In the genomic region with DNA sequence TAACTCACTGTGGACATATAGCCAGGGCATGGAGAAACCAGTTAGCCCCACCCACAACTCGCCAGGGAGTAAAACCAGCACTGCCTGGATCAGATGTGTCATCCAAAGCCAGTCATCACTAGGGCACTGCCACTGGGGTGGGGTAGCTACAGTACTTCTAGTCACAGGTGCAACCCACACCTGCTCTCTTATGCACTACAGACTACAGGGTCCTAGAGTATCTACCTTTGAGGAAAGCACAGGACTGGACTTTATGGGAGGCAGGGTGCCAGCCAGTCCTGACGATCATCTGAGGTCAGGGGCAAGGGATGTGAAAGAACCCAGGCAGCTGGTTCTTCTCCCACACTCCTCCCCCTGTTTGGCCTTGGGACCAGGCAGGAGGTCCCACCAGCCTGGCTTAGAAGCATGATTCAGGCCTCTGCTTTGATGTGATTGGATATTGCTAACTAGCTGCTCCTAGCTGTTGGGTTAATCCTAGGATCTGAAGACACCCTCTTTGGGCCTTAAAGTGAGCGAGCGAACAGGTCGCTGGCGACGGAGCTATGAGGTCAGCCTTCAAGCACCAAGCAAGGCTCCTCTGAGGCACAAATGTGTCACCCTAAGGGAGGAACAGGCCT, we compare ENCODE assay signal across 8 mouse cellular contexts. TPM values are rescaled to one million over a fixed set of nuclear protein-coding genes. Genes with fewer than 3 reads are reported as not detected.
DNase-seq lines count a peak whose midpoint lies in the region; ATAC-seq and TF ChIP-seq lines count a peak whose summit lies in the region.

No protein-coding gene starts in this region.

- H3K9me3 ChIP-seq in forebrain, postnatal 0 days (ENCODE audit: low read length): no peaks in the 10 kb centered on the region
- H3K9me3 ChIP-seq in intestine, embryonic 15.5 days: no peaks in the 10 kb centered on the region
- H3K9me3 ChIP-seq in lung, embryonic 14.5 days (ENCODE audit: low read depth, low read length): no peaks in the 10 kb centered on the region

- H3K4me2 ChIP-seq in forebrain, postnatal 0 days (ENCODE audit: low read depth): peak overlapping the region; percentile 57
- H3K4me2 ChIP-seq in intestine, embryonic 15.5 days (replicated peaks): peak overlapping the region; percentile 73
- H3K4me2 ChIP-seq in lung, embryonic 14.5 days: peak overlapping the region; percentile 80

- peak overlapping the region; percentile 37; the same call in 1 of the 2 replicates for H3K9ac ChIP-seq in forebrain, postnatal 0 days
- H3K9ac ChIP-seq in intestine, embryonic 15.5 days: peak overlapping the region; percentile 59
- peak overlapping the region; percentile 69 for H3K9ac ChIP-seq in lung, embryonic 14.5 days

- H3K36me3 ChIP-seq in forebrain, postnatal 0 days (ENCODE audit: insufficient read depth): peaks cover 6% of the 10 kb centered on the region
- peaks cover 15% of the 10 kb centered on the region for H3K36me3 ChIP-seq in intestine, embryonic 15.5 days
- peaks cover 27% of the 10 kb centered on the region for H3K36me3 ChIP-seq in lung, embryonic 14.5 days (ENCODE audit: insufficient read depth)

- WGBS in forebrain, postnatal 0 days: 24% methylated on average over 7 of the region's 7 CpGs
- 14% methylated on average over 7 of the region's 7 CpGs for WGBS in intestine, embryonic 15.5 days
- 9% methylated on average over 7 of the region's 7 CpGs for WGBS in lung, embryonic 14.5 days

- 0 out of 2 replicates have a peak, but pooled peaks have one; percentile 7 for ATAC-seq in frontal cortex, adult (ENCODE audit: low TSS enrichment)
- no peak for ATAC-seq in forebrain, postnatal 0 days
- ATAC-seq in intestine, embryonic 15.5 days: peak; percentile 26
- no peak; the same call in 1 of the 2 replicates for ATAC-seq in lung, embryonic 14.5 days (ENCODE audit: insufficient read depth)

- no peak for DNase-seq in frontal cortex, postnatal 36 days (ENCODE audit: low spot score in 2 of 2)
- DNase-seq in adrenal gland, postnatal 25 days: peak; percentile 65
- peak; percentile 11 for DNase-seq in forebrain, postnatal 0 days
- peak; percentile 55 for DNase-seq in lung, embryonic 14.5 days
- DNase-seq in ovary, postnatal 14 days (ENCODE audit: low spot score): peak; percentile 44
- DNase-seq in thymus, postnatal 14 days: no peak

- H3K4me1 ChIP-seq in forebrain, postnatal 0 days (ENCODE audit: insufficient read depth): peaks cover 8% of the 10 kb centered on the region; the same call in 1 of the 2 replicates
- H3K4me1 ChIP-seq in intestine, embryonic 15.5 days (replicated peaks): peaks cover 18% of the 10 kb centered on the region
- peaks cover 14% of the 10 kb centered on the region for H3K4me1 ChIP-seq in lung, embryonic 14.5 days (ENCODE audit: insufficient read depth)

- no peaks in the 10 kb centered on the region for H3K27me3 ChIP-seq in forebrain, postnatal 0 days (ENCODE audit: insufficient read depth, low read length)
- H3K27me3 ChIP-seq in intestine, embryonic 15.5 days (replicated peaks): no peaks in the 10 kb centered on the region
- no peaks in the 10 kb centered on the region for H3K27me3 ChIP-seq in lung, embryonic 14.5 days (ENCODE audit: insufficient read depth, low read length)

- H3K4me3 ChIP-seq in forebrain, postnatal 0 days (ENCODE audit: low read depth, low read length): peak overlapping the region; percentile 31
- peak overlapping the region; percentile 46 for H3K4me3 ChIP-seq in intestine, embryonic 15.5 days (replicated peaks)
- H3K4me3 ChIP-seq in lung, embryonic 14.5 days (ENCODE audit: low read depth, low read length): peak overlapping the region; percentile 49

- TF ChIP-seq CTCF in forebrain, postnatal 0 days (IDR thresholded peaks at IDR 0.05; ENCODE audit: low read depth): no peak
- no peak for TF ChIP-seq CTCF in lung, embryonic 14.5 days (IDR thresholded peaks at IDR 0.05; ENCODE audit: low read depth)

- H3K27ac ChIP-seq in forebrain, postnatal 0 days (ENCODE audit: low read depth, low read length): peak overlapping the region; percentile 4; the same call in 1 of the 2 replicates
- peak overlapping the region; percentile 64 for H3K27ac ChIP-seq in intestine, embryonic 15.5 days
- H3K27ac ChIP-seq in lung, embryonic 14.5 days (ENCODE audit: low read depth): peak overlapping the region; percentile 83

RNA-seq across cellular contexts. Expression of a gene that starts 4.6 kb away (rescaled TPM):
- total RNA-seq in adrenal gland, postnatal 25 days (2021): 298 and 356 TPM in 2 replicates
- 41.6 and 41.9 TPM in 2 replicates for total RNA-seq in forebrain, postnatal 0 days (2014; rRNA removed)
- 43.1 and 45.4 TPM in 2 replicates for polyA plus RNA-seq in forebrain, postnatal 0 days (2015; fragmentation: Nextera tagmentation; extraction: Ambion mirVana)
- 123 and 155 TPM in 2 replicates for polyA plus RNA-seq in intestine, embryonic 15.5 days (2015; fragmentation: Nextera tagmentation; extraction: Ambion mirVana)
- 124 and 130 TPM in 2 replicates for polyA plus RNA-seq in lung, embryonic 14.5 days (2014; fragmentation: Nextera tagmentation; extraction: Ambion mirVana)

RNA-seq across cellular contexts. Expression of a gene that starts 25.8 kb away (rescaled TPM):
- total RNA-seq in adrenal gland, postnatal 25 days (2021): 64.8 and 88.0 TPM in 2 replicates
- 103 and 149 TPM in 2 replicates for total RNA-seq in forebrain, postnatal 0 days (2014; rRNA removed)
- 198 and 199 TPM in 2 replicates for polyA plus RNA-seq in forebrain, postnatal 0 days (2015; fragmentation: Nextera tagmentation; extraction: Ambion mirVana)
- polyA plus RNA-seq in intestine, embryonic 15.5 days (2015; fragmentation: Nextera tagmentation; extraction: Ambion mirVana): 92.9 and 107 TPM in 2 replicates
- polyA plus RNA-seq in lung, embryonic 14.5 days (2014; fragmentation: Nextera tagmentation; extraction: Ambion mirVana): 85.8 and 97.4 TPM in 2 replicates

RNA-seq across cellular contexts. Expression of a gene that starts 25.9 kb away (rescaled TPM):
- 6.4 and 10.8 TPM in 2 replicates for total RNA-seq in adrenal gland, postnatal 25 days (2021)
- 11.1 and 11.7 TPM in 2 replicates for total RNA-seq in forebrain, postnatal 0 days (2014; rRNA removed)
- 10.2 and 10.7 TPM in 2 replicates for polyA plus RNA-seq in forebrain, postnatal 0 days (2015; fragmentation: Nextera tagmentation; extraction: Ambion mirVana)
- 5.1 and 5.4 TPM in 2 replicates for polyA plus RNA-seq in intestine, embryonic 15.5 days (2015; fragmentation: Nextera tagmentation; extraction: Ambion mirVana)
- polyA plus RNA-seq in lung, embryonic 14.5 days (2014; fragmentation: Nextera tagmentation; extraction: Ambion mirVana): 3.8 and 4.3 TPM in 2 replicates

RNA-seq across cellular contexts. Expression of a gene that starts 45.8 kb away (rescaled TPM):
- 29.1 and 48.2 TPM in 2 replicates for total RNA-seq in adrenal gland, postnatal 25 days (2021)
- total RNA-seq in forebrain, postnatal 0 days (2014; rRNA removed): 24.5 and 24.9 TPM in 2 replicates
- 70.5 and 78.3 TPM in 2 replicates for polyA plus RNA-seq in forebrain, postnatal 0 days (2015; fragmentation: Nextera tagmentation; extraction: Ambion mirVana)
- 58.0 and 59.7 TPM in 2 replicates for polyA plus RNA-seq in intestine, embryonic 15.5 days (2015; fragmentation: Nextera tagmentation; extraction: Ambion mirVana)
- polyA plus RNA-seq in lung, embryonic 14.5 days (2014; fragmentation: Nextera tagmentation; extraction: Ambion mirVana): 50.6 and 57.7 TPM in 2 replicates

RNA-seq across cellular contexts. Expression of a gene that starts 45.9 kb away (rescaled TPM):
- total RNA-seq in adrenal gland, postnatal 25 days (2021): 0.39 TPM in 1 of 2 replicates, not detected in the other
- total RNA-seq in forebrain, postnatal 0 days (2014; rRNA removed): 0.62 TPM in 1 of 2 replicates, not detected in the other
- 0.15 and 0.33 TPM in 2 replicates for polyA plus RNA-seq in forebrain, postnatal 0 days (2015; fragmentation: Nextera tagmentation; extraction: Ambion mirVana)
- 3.5 and 3.6 TPM in 2 replicates for polyA plus RNA-seq in intestine, embryonic 15.5 days (2015; fragmentation: Nextera tagmentation; extraction: Ambion mirVana)
- 0.74 and 1.4 TPM in 2 replicates for polyA plus RNA-seq in lung, embryonic 14.5 days (2014; fragmentation: Nextera tagmentation; extraction: Ambion mirVana)

Comparison
In these comparisons a context has a peak if more than half of its experiments do, and no peak if none do; other contexts are left out.
1. ATAC-seq: peak in frontal cortex, adult (single experiment) and intestine, embryonic 15.5 days (single experiment); none in forebrain, postnatal 0 days (single experiment) and lung, embryonic 14.5 days (single experiment).
2. DNase-seq: peak in adrenal gland, postnatal 25 days (single experiment), forebrain, postnatal 0 days (single experiment), lung, embryonic 14.5 days (single experiment) and ovary, postnatal 14 days (single experiment); none in frontal cortex, postnatal 36 days (0 of 2) and thymus, postnatal 14 days (single experiment).
3. H3K27ac ChIP-seq: peak in every context shown above with its lines; median percentile 83 in lung, embryonic 14.5 days; 64 in intestine, embryonic 15.5 days; 4 in forebrain, postnatal 0 days.
4. Peak in every context shown above with its lines, with median percentiles within 50 percentile points of each other: H3K4me2 ChIP-seq, H3K4me3 ChIP-seq and H3K9ac ChIP-seq.